Mouse (Mus musculus) urinary bladder, adult 2 months (tissue): ENCODE results near the gene Iqsec1. TPM values are rescaled to one million over a fixed set of nuclear protein-coding genes. Genes with fewer than 3 reads are reported as not detected.

ENCODE experiments used
- DNase-seq: peaks from one replicate; pipeline ENCODE4 v3.0.0; 2022; ENCODE audit warnings: low spot score
- polyA plus RNA-seq: library from polyadenylated mRNA; depleted of rRNA; stranded (reverse); fragments of >200 nt; gene quantifications from 2 replicates; pipeline ENCODE4 v1.2.3, GENCODE M21; 2012

Gene Iqsec1
- polyA plus RNA-seq, 1 experiment, result 48.8 TPM

DNA sequence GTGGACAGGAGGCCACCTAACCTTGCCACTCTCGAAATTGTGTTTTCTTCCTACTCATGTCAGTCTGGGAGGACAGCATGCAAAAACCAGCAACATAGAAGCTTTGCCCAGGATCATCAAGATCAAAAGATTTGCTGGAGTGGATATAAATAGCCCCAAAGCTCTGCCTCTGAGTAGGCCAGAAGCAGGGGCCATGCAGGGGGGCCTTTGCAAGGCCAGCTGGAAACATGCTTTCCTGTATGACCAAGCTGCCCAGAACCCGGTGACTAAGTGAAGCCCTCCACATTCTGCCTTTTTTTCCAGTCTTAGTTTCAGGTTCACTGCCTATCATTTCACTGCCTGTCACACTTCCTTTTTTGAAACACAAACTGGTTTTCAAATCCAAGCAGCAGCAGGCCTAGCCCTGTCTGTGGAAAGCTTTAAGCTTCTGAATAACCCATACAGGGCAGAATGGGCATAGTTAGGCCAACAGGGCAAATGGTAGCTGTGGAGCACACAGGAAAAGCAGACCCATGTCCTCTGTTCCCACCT is 19.1 kb downstream of the Iqsec1 start:
- DNase-seq, result no peak

DNA sequence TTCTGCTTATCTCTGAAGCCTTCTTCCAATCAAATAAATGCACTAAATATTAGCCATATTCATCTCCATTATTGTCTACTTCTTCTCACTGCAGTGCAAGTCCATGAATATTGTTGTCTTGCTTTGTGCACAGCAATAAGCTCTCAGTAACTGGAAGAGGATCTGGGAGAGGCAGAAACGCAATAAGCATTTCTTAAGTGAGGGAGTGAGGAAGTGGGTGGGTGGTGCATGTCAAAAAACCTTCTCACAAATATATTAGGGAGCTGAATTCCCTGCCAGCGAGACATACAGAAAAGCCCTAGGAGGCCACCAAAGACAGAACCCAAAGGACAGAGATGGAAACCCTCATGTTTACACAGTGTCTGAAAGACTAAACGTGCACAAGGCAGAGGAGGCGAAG is 35.1 kb downstream of the Iqsec1 start:
- no peak for DNase-seq

DNA sequence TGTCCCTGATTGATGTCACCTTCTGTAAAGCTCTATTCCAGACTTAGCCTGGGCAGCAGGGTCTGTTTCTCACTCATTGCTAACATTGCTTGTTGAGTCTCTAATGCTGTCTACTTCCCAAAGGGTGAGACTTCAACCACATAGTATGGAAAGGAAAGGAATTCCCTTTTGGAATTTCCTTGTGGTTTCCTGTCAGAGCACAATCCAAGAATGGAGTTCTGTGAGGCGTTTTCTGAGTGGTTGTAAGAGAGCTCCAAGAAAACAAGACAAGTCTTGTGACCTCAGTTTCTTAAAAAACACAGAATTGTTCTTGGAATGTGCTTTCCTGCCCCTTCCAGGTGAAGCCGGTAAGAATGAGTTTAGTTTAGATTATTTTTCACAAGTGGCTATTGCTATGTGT is 37.5 kb downstream of the Iqsec1 start:
- DNase-seq, result no peak

DNA sequence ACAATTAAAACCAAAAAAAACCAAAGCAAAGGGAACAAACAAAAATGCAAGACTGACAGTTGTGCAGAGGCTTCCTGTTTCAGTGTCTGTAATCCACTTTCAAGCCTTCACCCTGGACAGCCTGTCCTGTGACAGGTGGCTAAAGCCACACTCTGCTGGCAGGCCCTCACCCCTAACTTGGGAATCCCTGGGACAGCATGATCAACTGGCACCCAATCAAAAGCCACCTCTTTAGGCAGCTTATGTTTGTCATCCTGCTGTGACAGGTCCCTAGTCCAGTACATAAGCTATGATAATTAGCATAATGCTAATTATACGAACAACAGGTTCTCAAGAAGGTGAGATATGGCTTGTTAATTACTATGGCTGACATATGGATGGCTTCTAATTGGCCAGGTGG is 40.4 kb downstream of the Iqsec1 start:
- no peak for DNase-seq

DNA sequence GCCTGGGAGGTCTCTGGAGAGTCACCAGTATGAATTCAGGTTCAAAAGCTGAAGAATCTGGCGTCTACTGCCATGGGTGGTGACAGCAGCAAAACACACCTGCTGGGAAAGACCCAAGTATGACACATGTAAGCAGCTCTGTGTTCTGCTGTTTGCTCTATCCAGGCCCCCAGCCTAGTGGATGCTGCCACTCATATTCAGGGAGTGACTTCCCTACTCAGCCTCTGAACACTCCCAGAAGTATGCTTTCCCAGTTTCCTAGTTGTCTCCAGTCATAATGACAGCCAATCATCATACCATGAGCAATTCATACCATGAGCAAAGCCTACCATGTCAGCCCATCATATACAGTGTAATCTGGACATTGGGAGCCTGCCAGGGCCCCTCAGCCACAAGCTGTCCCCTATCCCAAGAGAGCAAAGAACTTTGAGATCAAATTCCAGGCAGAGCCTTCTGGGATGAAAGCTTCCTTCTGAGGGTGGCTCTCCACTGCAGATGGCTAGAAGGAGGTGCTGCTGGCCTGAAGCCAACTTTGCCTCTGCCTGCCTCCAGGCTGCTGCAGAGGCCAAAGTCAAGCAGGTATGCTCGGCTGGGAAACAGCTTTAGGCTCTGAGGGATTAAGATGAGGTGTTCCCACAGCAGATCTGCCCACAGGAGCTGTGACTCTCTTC is 42.8 kb downstream of the Iqsec1 start:
- DNase-seq, result no peak

DNA sequence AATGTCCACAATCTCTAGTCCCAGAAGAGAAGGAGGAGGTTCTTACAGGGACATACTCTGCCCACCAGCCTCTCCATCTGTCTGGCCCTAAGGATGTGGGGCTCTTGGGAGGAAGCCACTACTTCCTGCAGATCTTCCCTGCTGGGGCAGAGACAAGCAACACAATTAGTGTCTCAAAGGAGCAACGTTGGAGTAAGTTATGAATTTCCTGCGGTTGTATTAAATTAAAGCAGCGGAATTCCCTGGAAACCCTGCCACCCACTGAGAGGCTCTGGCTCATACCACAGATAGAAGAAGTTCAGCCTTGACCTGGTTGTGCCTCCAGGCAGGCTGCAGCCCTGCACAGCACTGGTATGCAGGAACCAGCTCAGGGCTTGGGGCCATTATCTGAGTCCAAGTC is 47.2 kb downstream of the Iqsec1 start:
- DNase-seq, result no peak

DNA sequence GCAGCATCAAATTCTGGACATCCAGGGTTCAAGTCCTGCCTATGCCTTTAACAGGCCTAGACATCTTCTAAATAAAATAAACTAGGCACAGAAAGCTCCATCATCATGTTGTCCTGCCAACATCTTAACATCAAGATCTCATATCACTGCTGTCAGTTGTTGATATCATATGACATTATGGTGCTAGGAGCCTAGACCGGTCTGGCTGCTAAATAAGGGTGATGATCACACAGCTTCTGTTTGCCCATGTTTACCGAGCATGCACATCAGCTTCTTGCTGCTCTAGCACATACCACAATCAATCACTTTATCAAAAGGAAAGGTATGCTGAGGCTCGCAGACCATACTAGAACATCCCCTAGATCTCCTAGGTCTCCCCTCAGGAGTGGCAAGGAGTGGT is 54.8 kb downstream of the Iqsec1 start:
- no peak for DNase-seq

DNA sequence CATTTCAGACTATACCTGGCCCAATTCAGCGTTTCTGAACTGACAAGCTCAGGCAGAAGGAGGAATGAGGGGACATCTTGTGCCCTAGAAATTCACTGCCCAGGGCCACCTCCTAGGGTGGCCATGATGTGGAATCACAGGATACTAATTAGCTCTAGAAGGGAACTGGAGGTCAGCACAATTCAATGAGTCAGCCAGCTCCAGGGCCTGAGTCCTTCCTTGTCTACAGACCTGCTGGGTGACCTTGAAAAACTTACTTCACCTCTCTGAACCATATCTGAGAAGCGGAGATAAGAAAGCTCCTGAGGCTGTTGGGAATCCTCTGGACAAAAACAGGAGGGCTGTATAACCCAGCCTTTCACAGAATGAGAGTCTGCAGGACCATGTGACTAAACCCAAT is 59.7 kb downstream of the Iqsec1 start:
- no peak for DNase-seq

DNA sequence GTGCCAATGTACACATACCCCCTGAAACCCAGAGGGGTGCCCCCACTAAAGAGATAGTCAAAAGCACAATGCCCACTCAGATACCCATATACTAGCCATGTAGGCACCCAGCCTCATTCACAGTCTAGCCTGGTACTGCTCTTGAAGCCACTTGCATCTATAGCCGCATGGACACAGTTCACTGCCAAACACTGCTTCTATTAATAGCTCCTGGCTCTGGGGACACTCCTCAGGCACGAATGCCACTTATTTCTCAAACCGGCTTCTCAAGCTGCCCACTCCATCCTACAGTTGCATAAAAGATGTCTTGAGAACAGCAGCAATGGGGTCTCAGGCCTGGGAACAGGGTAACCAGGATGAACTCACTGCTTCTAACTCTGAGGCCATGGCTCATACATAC is 63.0 kb downstream of the Iqsec1 start:
- DNase-seq, result no peak

DNA sequence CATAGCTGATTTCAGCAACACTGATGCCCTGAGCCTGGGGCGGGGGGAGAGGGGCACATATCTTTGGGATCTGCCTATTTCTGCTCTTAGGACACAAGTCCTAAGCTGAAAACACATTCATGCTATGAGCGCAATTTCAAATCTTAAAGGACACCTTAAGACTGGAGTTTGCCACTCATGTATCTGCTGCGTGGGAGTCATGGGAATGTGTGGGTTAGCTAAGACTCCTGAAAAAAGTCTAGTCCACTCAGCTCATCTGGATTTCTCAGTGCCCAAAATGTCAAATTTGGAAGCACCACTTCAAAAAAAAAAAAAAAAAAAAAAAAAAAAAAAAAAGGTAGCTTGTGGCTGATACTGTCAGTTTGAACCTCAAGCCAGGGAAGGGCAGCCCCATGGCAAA is 63.7 kb downstream of the Iqsec1 start:
- DNase-seq, result no peak

DNA sequence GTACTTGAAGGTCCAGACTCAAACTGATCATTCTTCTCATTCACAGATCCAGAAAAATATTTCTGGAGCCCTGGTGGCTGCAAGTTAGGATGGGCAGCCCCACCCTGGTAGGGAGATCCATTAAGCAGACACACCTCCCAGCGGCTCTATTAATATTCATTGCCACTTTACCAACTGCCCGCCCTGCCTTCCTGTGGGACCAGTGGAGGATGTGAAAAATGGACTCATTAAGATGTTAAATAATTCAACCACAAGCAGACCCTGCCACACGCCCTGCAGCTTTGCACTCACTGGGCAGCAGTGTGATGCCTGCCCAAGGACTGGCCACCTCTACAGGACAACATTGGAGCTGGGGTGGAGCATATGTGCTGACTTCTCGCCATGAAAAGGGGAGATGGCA is 64.1 kb downstream of the Iqsec1 start:
- no peak for DNase-seq

DNA sequence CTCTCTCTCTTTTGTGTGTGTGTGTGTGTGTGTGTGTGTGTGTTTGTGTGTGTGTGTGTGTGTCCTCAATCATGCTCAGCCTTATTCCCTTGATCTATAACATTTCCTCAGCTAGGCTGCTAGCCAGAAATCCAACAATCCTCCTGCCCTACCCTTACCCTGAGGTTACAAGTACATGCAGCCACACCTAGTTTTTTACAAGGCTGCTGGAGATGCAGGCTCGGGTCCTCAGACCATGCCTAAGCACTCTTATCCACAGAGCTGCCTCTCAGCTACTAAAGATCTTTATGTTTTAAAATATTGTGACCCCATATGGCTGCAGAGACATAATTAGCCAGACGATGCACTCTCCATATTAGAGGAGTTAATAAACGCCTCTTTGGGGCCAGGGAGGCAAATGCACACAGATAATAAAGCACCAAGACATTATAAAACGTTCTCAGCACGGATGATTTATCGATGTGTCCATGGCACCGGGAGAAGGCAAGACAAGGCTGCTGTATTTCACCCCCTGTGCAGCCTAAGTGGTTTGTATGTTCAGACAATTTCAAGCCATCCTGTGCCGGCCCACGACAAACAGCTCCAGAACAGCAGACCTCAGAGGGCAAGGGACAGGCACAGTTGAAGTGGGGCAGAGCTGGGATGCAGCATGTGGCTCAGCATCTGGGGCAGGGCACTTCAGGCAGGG is 67.1 kb downstream of the Iqsec1 start:
- DNase-seq, result no peak

DNA sequence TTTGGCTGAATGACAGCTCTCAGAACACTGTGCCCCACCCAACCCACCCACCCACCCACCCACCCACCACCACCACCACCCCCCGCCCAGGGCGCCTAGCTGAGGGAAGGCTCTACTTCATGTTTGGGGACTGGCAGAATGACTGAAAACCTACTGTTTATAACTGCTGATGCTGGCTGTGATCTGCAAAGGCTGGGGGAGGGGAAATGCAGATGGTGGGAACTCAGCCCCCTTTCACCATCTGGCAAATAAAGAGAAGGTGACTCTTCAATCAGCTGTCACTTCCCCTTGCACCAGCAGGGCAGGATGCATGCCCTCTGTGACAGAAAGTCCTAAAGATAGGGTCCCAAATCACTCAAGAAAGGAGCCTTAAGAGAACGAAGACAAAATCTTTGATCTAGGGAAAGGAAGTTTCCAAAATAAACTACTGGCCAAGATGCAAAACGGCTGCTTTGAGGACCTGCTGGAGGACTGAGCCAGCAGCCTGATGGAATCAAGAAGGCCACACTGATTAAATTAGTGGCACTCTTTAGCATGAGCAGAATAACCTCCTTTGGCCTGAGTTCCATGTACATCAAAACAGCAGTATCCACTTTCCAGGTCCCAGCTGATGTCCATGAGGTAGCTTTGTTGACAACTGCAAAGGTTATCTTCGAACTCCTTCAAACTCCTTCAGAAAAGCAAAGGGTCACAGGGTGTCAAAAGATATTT is 67.8 kb downstream of the Iqsec1 start:
- DNase-seq, result no peak

DNA sequence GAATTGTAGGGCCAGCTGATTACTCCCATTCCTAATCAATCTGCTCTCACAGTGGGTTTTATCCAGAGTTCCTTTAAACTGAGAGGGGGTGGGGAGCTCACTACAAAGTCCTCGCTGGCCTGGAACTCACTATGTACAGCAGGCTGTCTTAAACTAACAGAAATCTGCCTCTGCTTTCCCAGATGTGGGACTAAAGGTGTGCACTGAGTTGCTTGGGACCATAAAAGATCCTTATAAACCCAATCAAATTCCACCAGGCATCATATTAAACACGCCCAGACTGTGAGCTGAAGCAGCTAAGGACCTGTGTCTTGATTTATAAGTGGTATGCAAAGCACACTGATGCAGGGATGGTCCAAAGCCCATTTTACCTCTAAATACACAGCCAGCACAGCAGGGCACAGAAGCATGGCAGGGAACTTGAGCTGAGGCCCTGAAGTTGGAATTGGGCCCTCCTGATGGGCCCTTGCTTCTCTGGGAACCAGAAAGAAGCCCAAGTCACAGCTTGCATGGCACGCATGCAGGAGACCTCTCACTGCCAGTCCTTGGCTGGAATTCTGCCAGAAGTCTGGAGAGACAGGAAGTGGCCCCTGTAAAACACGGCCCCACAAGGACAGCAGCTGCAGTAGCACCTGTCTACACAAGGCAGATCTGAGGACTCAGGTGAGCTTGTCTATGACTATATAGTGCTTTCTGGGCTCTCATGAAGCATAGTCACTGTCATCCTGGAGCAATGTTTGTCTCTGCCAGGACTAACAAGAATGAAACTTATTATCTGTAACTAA is 68.7 kb downstream of the Iqsec1 start:
- no peak for DNase-seq

DNA sequence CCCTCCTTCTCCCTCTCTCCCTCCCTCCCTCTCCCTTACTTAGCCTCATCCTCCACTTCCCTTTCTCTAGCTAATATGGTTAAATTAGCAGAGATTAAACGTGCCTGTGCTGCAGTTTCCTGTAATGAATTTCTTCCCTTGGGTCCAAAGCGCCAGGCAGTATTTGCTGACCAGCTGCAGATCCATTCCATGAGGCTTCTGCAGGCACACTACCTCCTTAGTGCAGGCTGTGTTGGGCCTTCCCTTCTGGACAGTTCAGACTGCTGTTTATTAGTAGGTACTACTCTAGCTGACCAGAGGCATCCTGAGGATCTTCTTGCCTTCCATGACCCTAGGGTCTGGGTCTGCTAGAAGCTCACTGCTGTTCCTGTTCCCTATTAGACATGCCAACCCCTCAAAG is 72.9 kb downstream of the Iqsec1 start:
- DNase-seq, result no peak

DNA sequence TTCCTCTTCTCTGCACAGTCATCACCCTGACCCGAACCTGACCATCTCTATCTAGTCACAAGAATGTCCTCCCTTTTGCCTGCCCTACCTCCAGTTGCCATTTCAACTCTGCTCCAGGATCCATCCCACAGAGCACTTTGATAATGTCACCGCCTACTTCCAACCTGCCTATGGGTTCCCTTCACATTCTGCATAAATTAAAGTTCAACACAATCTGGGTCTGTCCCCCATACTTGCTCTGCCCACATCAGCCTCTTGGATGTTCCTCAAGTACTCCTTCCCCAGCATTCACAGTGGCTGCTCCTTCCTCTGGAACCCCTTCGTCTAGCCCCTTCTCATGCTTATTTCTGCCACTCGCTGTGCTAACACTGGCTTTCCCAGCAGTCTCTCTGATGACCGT is 74.7 kb downstream of the Iqsec1 start:
- no peak for DNase-seq

DNA sequence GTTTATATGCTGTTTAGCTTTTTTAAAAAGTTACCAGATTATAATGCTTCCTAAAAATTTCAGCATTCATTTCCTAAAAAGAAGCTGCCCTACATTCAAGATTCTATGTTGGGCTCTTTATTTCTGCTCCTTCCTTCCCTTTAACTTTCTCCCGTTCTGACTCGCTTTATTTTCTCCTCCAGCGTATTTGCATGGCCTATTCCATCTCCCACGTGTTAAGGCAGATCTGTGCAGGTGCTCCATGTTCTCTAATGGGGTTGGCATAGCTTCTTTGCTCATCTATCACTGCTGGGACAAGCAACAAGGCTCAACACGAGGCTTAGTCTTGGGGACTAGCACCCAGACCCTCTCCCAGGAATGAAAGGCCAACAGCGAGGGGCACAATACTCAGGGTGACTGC is 75.7 kb downstream of the Iqsec1 start:
- DNase-seq, result no peak

DNA sequence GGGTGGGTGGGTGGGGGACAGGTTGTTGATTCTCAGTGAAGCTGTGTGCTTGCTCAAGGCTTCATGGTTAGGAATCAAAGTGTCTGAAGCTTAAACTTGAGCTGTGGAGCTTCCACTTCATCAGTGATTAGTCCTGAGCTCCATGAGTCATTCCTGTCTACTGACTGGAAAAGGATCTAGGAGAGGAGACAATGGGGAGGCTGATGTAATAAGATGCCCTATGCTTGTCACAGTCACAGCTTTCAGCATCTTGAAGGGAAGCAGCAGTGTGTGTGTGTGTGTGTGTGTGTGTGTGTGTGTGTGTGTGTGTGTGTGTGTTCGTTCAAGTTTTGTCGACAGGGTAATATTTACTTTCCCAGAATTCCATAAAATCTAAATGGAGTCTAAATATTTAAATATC is 84.3 kb downstream of the Iqsec1 start:
- no peak for DNase-seq

DNA sequence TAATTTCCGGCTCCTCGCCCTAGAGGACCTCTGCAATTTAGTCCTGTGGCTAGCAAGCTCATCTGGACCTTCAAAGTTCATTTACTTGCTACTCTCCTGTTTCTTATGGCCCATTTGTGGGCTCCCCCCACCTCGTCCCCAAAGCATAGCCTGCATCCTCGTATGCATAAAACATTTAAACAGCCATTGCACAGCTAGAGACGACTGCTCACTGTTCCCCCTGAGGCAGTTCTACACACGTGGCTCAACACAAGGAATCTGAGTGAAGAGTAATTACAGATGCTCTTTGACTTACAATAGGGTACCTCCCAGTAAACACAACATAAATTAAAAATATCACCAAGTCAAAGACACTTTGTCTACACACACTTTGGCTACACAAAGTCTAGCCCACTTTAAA is 88.2 kb downstream of the Iqsec1 start:
- DNase-seq, result no peak

DNA sequence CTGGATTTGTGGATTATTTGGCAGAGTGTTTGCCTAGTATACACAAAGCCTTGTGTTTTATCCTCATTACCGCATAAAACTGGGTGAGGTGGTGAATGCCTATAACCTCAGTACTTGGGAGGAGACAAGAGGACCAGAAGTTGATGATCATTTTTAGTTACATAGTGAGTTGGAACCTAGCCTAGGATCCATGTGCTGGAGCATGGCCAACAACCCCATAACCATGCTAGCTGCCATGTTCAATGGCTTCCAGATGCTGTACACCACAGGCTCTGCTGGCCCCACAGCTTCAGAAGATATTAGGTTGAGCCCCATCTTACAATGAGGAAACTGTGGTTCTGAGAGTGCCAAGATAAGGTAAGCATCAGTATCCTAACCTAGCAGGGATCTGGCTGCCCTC is 89.2 kb downstream of the Iqsec1 start:
- no peak for DNase-seq

DNA sequence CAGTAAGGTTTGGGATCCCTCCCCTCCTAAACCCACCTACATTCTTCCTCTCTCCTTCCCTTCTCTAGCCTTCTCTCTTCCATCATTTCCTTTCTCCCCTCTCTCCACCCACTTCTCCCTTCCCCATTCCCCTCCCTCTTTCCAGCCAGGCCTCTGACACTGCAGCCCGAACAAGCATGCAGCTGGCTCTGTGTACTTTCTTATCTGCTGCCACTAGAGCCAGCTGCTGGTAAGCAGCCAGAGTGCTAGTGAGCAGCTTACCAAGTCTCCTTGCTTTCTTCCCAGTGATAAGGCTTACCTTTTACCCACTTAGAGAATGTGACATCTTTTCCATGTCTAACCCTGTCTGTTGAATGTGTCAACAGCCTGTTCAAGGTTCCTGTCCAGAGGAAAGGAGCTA is 90.4 kb downstream of the Iqsec1 start:
- no peak for DNase-seq

DNA sequence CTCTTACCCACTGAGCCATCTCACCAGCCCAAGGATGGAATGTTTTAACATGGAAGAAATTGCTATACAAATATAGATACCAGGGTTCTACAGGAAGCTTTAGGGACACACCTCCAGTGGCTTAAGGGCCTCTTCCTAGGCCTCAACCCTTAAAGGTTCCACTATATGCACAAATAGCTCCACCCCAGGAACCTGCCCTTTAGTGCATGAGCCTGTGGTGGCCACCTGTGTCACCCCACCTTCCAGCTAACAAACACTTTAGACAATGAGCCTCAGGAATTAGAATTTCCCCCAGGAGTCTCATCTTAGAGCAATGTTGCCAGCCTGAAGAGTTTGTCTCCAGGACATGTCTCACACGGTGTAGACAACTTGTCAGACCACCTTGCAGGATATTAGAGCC is 96.1 kb downstream of the Iqsec1 start:
- DNase-seq, result no peak
